Mouse (Mus musculus): ENCODE data around the gene Aoc3. TPM values are rescaled to one million over a fixed set of nuclear protein-coding genes. Genes with fewer than 3 reads are reported as not detected.

Gene Aoc3
- 0.10 TPM in 1 of 2 replicates, not detected in the other for polyA plus RNA-seq (2014; fragmentation: Nextera tagmentation; extraction: Ambion mirVana)

DNA sequence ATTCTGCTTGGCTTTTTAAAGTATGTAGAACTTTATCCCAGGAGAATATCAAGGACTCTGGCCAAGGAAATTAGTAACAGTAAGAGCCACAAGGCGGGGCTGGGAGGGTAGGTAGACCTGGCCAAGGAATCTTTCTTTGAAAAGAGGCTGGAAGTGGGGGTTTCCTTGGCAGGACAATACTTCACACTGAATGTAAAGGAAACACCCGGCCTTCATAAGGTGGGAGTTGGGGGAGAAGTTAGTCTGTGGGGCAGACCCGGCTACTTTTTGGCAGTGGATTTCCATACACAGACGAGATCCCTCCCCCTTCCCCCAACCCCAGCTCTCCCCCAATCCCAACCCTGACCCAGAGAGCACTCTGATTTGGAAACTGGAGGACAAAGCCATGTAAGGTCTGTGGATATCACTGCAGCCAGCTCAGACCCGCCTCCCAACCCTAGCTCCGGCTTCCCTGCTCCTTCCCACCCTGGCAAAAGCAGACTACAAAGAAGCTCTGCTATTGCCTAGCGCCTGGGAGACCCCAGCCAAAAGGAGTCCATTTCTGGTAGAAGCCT lies at the start of gene Aoc3:
TSS of gene Aoc3 (plus strand) at position 235 of the 554 bp plus-strand sequence.
- Histone ChIP-seq H3K4me2 (ENCODE audit: low read depth, low read length) (no peak within 1 kb of the TSS), H3K36me3 (ENCODE audit: control insufficient read depth, insufficient read depth, low read length) (peaks cover 7% of the 10 kb centered on the region; the same call in 1 of the 2 replicates), H3K9ac (replicated peaks; ENCODE audit: low read depth, low read length) (no peak within 1 kb of the TSS), H3K9me3 (ENCODE audit: control insufficient read depth, low read length) (no peaks in the 10 kb centered on the region), H3K27ac (ENCODE audit: low read depth, low read length) (no peak within 1 kb of the TSS), H3K4me3 (ENCODE audit: low read depth, low read length) (no peak within 1 kb of the TSS), H3K27me3 (ENCODE audit: control insufficient read depth, insufficient read depth, low read length) (no peaks in the 10 kb centered on the region), H3K4me1 (ENCODE audit: control insufficient read depth, insufficient read depth, low read length) (no peaks in the 10 kb centered on the region)
- 70% methylated on average over 7 of the region's 7 CpGs for WGBS
- no peak for ATAC-seq (ENCODE audit: low read depth)

GRCm38 (mm10) chr11:101280837-101281236 lies 49.6 kb upstream of the Aoc3 start:
- WGBS = 38% methylated on average over 7 of the region's 7 CpGs

GRCm38 (mm10) chr11:101282896-101283295 lies 47.5 kb upstream of the Aoc3 start:
- no peak for ATAC-seq (ENCODE audit: low read depth)
- Histone ChIP-seq H3K4me2 (ENCODE audit: low read depth, low read length) (no peak overlapping the region), H3K4me1 (ENCODE audit: control insufficient read depth, insufficient read depth, low read length) (peaks cover 5% of the 10 kb centered on the region), H3K27ac (ENCODE audit: low read depth, low read length) (no peak overlapping the region), H3K27me3 (ENCODE audit: control insufficient read depth, insufficient read depth, low read length) (no peaks in the 10 kb centered on the region), H3K9me3 (ENCODE audit: control insufficient read depth, low read length) (no peaks in the 10 kb centered on the region), H3K36me3 (ENCODE audit: control insufficient read depth, insufficient read depth, low read length) (peaks cover 9% of the 10 kb centered on the region; the same call in 1 of the 2 replicates), H3K9ac (replicated peaks; ENCODE audit: low read depth, low read length) (no peak overlapping the region), H3K4me3 (ENCODE audit: low read depth, low read length) (no peak overlapping the region)
- 15% methylated on average over 5 of the region's 5 CpGs for WGBS

More at GRCm38 (mm10) chr11:101280837-101281236, 49.6 kb upstream of the Aoc3 start:
- Histone ChIP-seq H3K4me3 (ENCODE audit: low read depth, low read length) (no peak overlapping the region), H3K36me3 (ENCODE audit: control insufficient read depth, insufficient read depth, low read length) (no peaks in the 10 kb centered on the region), H3K4me2 (ENCODE audit: low read depth, low read length) (no peak overlapping the region), H3K27me3 (ENCODE audit: control insufficient read depth, insufficient read depth, low read length) (no peaks in the 10 kb centered on the region), H3K27ac (ENCODE audit: low read depth, low read length) (no peak overlapping the region), H3K4me1 (ENCODE audit: control insufficient read depth, insufficient read depth, low read length) (peaks cover 17% of the 10 kb centered on the region), H3K9me3 (ENCODE audit: control insufficient read depth, low read length) (no peaks in the 10 kb centered on the region), H3K9ac (replicated peaks; ENCODE audit: low read depth, low read length) (no peak overlapping the region)
- no peak for ATAC-seq (ENCODE audit: low read depth)

DNA sequence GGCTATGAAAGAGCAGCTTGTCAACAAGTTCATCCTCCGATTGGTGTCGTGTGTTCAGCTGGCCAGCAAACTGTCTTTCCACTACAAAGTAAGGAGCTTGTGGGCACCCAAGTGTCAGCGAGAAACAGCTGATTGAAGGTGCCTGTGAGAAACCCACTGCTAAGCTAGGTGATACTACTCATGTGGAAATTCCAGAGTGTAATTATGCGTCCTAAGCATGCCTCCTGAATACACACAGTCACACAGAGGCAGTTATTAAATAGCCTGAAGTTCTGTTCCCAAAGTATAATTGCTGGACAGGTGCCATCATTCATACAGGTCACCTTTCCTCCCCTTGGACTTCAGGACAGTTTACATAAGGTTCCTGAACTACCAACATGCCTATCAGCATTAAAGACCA lies 46.6 kb upstream of the Aoc3 start:
- WGBS = 71% methylated on average over 4 of the region's 4 CpGs
- Histone ChIP-seq H3K9me3 (ENCODE audit: control insufficient read depth, low read length) (no peaks in the 10 kb centered on the region), H3K27me3 (ENCODE audit: control insufficient read depth, insufficient read depth, low read length) (no peaks in the 10 kb centered on the region), H3K9ac (replicated peaks; ENCODE audit: low read depth, low read length) (no peak overlapping the region), H3K4me3 (ENCODE audit: low read depth, low read length) (no peak overlapping the region), H3K36me3 (ENCODE audit: control insufficient read depth, insufficient read depth, low read length) (peaks cover 14% of the 10 kb centered on the region; the same call in 1 of the 2 replicates), H3K4me2 (ENCODE audit: low read depth, low read length) (no peak overlapping the region), H3K27ac (ENCODE audit: low read depth, low read length) (no peak overlapping the region), H3K4me1 (ENCODE audit: control insufficient read depth, insufficient read depth, low read length) (0 out of 2 replicates have a peak, but pooled peaks cover 3% of the 10 kb centered on the region)
- no peak for ATAC-seq (ENCODE audit: low read depth)

DNA sequence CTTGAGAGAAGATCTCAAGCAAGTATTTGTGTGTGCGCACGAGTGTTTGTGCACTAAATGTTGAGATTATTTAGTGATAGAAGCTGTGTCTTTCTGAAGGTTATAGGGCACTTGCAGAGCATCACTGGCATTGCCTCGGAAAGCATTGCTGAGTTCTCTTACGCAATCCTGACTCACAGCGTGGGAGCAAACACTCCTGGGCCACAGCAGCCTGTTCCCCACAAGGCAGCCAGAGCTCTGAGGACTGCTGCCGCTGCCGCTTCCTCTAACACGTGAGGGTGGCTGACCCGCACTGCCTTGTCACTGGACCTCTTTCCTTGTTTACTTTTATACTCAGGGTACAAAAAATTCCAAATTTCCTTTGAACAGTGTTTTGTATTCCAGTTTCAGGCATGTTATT lies 43.1 kb upstream of the Aoc3 start:
- no peak overlapping the region for H3K9ac ChIP-seq (replicated peaks; ENCODE audit: low read depth, low read length)
- H3K9me3 ChIP-seq (ENCODE audit: control insufficient read depth, low read length) = no peaks in the 10 kb centered on the region
- H3K4me2 ChIP-seq (ENCODE audit: low read depth, low read length) = no peak overlapping the region
- H3K27ac ChIP-seq (ENCODE audit: low read depth, low read length) = no peak overlapping the region
- H3K27me3 ChIP-seq (ENCODE audit: control insufficient read depth, insufficient read depth, low read length) = no peaks in the 10 kb centered on the region
- no peak overlapping the region for H3K4me3 ChIP-seq (ENCODE audit: low read depth, low read length)
- WGBS = 87% methylated on average over 9 of the region's 9 CpGs
- H3K36me3 ChIP-seq (ENCODE audit: control insufficient read depth, insufficient read depth, low read length) = peaks cover 34% of the 10 kb centered on the region
- ATAC-seq (ENCODE audit: low read depth) = no peak
- H3K4me1 ChIP-seq (ENCODE audit: control insufficient read depth, insufficient read depth, low read length) = no peaks in the 10 kb centered on the region

DNA sequence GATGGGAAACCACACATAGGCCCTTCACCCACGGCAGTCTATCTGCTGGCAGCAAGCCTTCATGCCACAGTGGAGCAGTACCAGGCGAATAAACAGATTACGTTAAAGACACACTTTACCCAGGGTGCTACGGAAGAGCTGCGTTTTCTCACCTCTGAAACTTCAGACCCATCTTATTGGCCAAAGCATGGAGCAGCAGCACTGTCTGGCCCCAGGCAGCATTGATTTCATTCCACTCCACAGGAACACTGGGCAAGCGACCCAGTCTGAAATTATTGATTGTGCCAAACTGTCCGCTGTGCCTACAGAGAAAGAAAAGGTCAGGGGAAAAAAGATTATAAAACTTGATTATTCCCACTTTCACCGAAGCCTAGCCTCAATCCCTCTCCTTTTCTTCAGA lies 39.2 kb upstream of the Aoc3 start:
- no peak overlapping the region for H3K27ac ChIP-seq (ENCODE audit: low read depth, low read length)
- no peaks in the 10 kb centered on the region for H3K4me1 ChIP-seq (ENCODE audit: control insufficient read depth, insufficient read depth, low read length)
- H3K4me2 ChIP-seq (ENCODE audit: low read depth, low read length) = no peak overlapping the region
- peaks cover 57% of the 10 kb centered on the region for H3K36me3 ChIP-seq (ENCODE audit: control insufficient read depth, insufficient read depth, low read length)
- H3K9me3 ChIP-seq (ENCODE audit: control insufficient read depth, low read length) = no peaks in the 10 kb centered on the region
- no peak overlapping the region for H3K4me3 ChIP-seq (ENCODE audit: low read depth, low read length)
- H3K27me3 ChIP-seq (ENCODE audit: control insufficient read depth, insufficient read depth, low read length) = no peaks in the 10 kb centered on the region
- H3K9ac ChIP-seq (replicated peaks; ENCODE audit: low read depth, low read length) = no peak overlapping the region
- WGBS = 96% methylated on average over 8 of the region's 8 CpGs
- no peak for ATAC-seq (ENCODE audit: low read depth)

DNA sequence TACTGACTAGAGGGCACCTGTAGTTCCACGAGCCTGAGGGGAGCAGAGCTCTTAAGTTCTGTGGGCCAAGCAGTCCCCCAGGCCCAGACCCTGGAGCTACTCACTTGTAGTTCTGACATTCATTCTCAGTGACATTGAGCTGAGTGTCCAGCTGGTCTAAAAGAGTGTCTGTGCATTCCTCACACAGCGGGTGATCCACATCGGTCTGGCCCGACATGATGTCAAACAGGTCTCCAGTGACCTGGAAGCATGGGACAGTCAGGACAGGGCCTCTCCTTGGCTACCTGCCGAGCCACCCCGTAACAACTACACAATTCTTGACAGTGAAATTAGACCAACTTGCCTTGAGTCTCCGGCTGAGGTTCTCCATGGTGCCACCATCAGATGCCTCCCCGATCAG lies 35.2 kb upstream of the Aoc3 start:
- WGBS = 92% methylated on average over 8 of the region's 8 CpGs
- Histone ChIP-seq H3K27me3 (ENCODE audit: control insufficient read depth, insufficient read depth, low read length) (no peaks in the 10 kb centered on the region), H3K9me3 (ENCODE audit: control insufficient read depth, low read length) (no peaks in the 10 kb centered on the region), H3K9ac (replicated peaks; ENCODE audit: low read depth, low read length) (no peak overlapping the region), H3K36me3 (ENCODE audit: control insufficient read depth, insufficient read depth, low read length) (peaks cover 36% of the 10 kb centered on the region), H3K4me2 (ENCODE audit: low read depth, low read length) (no peak overlapping the region), H3K4me3 (ENCODE audit: low read depth, low read length) (no peak overlapping the region), H3K27ac (ENCODE audit: low read depth, low read length) (no peak overlapping the region), H3K4me1 (ENCODE audit: control insufficient read depth, insufficient read depth, low read length) (no peaks in the 10 kb centered on the region)
- ATAC-seq (ENCODE audit: low read depth) = no peak

- Histone ChIP-seq H3K4me2 (ENCODE audit: low read depth, low read length) (peak overlapping the region; percentile 99), H3K9ac (replicated peaks; ENCODE audit: low read depth, low read length) (peak overlapping the region; percentile 75; the same call in 1 of the 2 replicates), H3K4me3 (ENCODE audit: low read depth, low read length) (peak overlapping the region; percentile 58), H3K9me3 (ENCODE audit: control insufficient read depth, low read length) (no peaks in the 10 kb centered on the region), H3K36me3 (ENCODE audit: control insufficient read depth, insufficient read depth, low read length) (peaks cover 3% of the 10 kb centered on the region), H3K27me3 (ENCODE audit: control insufficient read depth, insufficient read depth, low read length) (no peaks in the 10 kb centered on the region), H3K27ac (ENCODE audit: low read depth, low read length) (no peak overlapping the region), H3K4me1 (ENCODE audit: control insufficient read depth, insufficient read depth, low read length) (peaks cover 12% of the 10 kb centered on the region)
- 69% methylated on average over 7 of the region's 7 CpGs for WGBS
- ATAC-seq (ENCODE audit: low read depth) = no peak
Measured at GRCm38 (mm10) chr11:101300881-101301280, 29.5 kb upstream of the Aoc3 start.

DNA sequence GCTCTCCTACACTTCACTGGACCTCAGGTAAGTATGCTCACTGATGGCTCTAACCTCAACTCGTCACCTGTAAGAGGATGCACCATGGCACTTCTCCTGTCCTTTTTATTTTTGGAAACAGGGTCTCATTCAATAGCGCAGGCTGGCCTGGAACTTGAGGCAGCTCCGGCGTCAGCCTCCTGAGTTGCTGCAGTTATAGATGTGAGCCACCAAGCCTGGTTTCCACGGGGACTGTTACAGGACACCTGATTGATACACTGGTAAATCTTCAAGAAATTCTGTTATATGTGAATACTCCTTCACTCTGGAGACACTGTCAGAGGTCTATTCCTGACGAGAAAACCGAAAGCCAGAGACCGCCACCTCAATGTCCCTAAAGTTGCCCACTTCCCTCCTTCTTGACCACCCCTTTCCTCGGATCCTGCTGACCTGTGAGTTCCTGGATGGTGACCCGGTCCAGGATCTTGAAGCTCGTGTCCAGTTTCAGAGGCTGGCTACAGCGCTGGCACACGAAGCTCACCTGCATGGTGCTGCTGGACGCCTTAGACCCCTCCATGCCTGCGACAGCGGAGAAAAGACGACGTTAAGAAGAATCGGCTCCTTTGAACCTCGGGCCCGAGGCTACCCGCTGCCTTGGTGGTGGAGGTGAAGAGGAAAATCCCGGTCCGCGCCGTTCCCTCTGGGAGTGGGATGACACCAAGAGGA lies 29.0 kb upstream of the Aoc3 start:
- WGBS = 13% methylated on average over 26 of the region's 26 CpGs
- ATAC-seq (ENCODE audit: low read depth) = no peak
- Histone ChIP-seq H3K4me2 (ENCODE audit: low read depth, low read length) (peak overlapping the region; percentile 99), H3K27ac (ENCODE audit: low read depth, low read length) (peak overlapping the region; percentile 76; the same call in 1 of the 2 replicates), H3K4me3 (ENCODE audit: low read depth, low read length) (peak overlapping the region; percentile 58), H3K9me3 (ENCODE audit: control insufficient read depth, low read length) (no peaks in the 10 kb centered on the region), H3K4me1 (ENCODE audit: control insufficient read depth, insufficient read depth, low read length) (peaks cover 12% of the 10 kb centered on the region), H3K36me3 (ENCODE audit: control insufficient read depth, insufficient read depth, low read length) (no peaks in the 10 kb centered on the region; the same call in 1 of the 2 replicates), H3K27me3 (ENCODE audit: control insufficient read depth, insufficient read depth, low read length) (no peaks in the 10 kb centered on the region), H3K9ac (replicated peaks; ENCODE audit: low read depth, low read length) (peak overlapping the region; percentile 75)
